Mouse (Mus musculus) frontal cortex, postnatal 14 days (tissue): ENCODE results near the gene Ctnnal1.
A peak's percentile ranks its signal among the peaks of the same experiment; 100 is the strongest.
"Not testable (repeated sequence)": the region's sequence is repeated elsewhere in the genome, so short reads cannot be mapped to it uniquely, and the experiment has no call there.

Experiments used
- DNase-seq, 2 experiments: peaks; one replicate each; pipeline ENCODE4 v3.0.0; 2022; ENCODE audit warnings: low spot score in 2 of 2

The Ctnnal1 gene

DNA sequence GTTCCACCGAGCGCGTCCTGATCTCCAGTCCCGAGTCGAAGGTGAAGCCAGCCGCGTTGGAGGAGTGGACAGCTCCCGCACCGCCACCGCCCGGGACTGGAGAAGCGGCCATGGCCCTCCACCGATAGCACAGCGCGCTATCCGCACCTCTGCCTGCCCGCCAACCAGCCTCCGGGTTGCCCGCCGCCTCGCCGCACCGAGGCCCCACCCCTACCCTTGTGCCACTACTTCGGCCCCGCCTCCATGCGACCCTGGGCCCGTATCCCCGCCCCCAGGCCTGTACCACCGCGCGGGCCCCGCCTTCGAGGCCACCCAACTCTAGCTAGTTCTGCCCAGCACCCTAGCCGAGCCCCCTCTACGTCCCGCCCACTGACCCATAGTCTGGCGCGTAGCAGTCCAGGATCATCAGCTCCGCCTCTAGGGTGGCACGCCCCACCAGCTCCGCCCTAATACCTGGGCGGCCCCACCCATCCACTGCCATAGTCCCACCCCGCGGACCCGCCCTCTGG is at the start of gene Ctnnal1:
TSS of gene Ctnnal1 (minus strand) at position 186 of the 509 bp plus-strand sequence.
- peak; percentile 68 to 81 for DNase-seq

DNA sequence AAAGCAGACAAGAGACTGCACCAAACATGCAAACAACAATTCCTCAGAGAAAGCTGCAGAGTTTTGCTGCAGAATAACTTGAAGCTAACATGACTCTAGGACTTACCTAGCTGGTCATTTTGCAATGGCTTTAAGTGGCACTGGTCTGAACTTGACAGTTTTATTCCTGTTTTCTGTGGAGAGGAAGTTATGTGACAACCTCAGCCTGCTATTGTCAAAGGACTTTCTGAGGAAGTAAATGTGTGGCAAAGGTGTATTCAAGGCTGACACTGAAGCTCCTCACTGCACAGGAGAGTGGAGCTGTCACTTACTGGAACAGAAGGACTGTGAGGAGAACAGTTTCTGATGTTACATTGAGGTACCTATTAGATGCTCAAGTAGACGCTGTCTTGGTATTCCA is 49.8 kb upstream of the Ctnnal1 start:
- no peak for DNase-seq

DNA sequence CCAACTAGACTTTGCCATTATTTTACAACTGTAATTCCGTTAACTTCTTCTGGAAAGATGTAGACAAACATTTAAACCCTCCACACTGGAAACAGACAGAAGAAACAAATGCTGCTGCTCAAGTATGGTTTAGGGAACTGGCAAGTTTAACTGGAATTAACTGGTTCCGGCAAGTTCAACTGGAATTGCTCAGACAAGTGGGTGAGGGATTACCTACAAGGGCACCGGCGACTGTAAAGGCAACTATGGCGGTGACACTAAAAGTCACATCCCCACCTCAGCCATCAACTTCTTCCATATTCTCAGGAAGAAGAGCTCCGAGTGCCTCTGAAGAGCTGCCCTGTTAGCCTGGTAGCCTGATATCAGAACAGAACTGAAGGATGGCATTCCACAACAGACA is 49.4 kb upstream of the Ctnnal1 start:
- no peak for DNase-seq

DNA sequence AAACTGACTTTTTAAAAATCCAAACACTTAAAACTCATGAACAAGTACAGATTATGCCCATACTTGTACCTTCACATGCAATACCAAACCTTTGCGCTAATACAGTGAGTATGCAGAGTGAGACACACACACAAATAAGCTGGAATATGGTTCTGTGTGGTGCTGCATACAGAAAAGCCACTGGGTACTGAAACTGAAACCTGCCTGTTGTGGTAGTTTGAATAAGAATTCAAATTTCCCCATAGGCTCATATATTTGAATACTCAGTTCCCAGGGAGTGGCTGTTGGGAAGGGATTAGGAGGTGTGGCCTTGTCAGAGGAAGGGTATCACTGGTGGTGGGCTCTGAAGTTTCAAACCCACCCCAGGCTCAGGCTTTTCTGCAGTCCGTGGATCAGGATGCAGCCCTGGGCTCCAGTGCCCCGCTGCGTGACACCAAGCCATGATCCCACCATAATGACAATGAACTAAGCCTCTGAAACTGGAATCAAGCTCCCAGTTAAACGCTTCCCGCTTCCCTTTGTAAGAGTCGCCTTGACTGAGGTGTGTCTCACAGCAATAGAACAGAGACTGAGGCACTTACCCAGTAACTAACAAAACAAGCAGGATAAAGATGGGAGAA is 47.5 kb upstream of the Ctnnal1 start:
- no peak for DNase-seq

DNA sequence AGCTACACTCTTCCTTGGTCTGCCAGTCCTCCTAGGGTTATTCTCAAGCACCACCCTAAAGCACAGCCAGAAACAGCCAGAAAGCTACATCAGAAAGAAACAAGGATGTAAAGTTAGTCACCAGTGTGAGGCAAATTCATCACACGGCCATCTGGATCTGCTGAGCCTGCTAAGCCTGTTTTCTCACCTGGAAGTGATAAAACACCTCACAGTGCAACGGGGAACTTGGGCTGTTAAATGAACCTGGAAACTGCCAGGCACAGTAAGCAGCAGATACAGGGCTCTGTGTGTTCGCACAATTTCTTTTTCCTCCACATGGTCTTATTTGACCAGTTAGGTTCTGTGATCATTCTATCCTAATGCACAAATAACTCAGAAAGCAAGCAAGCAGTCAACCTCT is 44.6 kb upstream of the Ctnnal1 start:
- no peak for DNase-seq

DNA sequence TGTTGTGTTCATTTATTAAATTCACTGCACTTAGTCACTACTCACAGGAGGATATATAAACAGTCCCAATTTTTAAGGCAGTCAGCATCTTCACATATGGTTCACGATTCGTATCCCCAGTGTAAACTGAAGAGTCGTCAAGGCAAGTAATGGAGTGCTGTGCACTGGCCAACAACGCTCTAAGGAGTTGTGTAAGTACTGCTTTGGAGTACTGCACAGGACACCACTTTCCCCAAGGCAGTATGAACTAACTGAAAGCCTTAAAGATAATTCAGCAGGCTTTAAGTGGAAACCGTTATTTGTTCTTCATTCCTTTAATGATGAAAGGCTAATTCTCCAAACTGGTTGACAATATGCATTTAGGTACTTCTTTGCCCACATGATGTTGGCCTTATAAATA is 42.7 kb upstream of the Ctnnal1 start:
- DNase-seq, result no peak

DNA sequence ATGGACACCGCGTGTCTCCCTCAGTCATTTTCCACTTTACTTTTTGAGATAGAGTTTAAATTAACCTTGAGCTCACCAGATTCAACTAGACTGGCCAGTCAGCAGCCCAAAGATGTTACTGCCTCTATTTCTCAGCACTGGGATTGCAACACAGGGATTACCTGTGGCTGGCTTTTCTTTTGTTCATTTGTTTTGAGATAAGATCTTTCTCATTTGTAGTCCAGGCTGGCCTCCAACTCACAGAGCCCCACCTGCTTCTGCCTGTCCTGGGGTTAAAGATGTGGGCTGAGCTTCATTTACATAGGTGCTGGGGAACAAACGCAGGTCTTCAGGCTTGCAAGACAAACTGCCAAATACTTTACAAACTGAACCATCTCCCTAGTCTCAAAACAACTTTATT is 41.9 kb upstream of the Ctnnal1 start:
- no peak for DNase-seq

DNA sequence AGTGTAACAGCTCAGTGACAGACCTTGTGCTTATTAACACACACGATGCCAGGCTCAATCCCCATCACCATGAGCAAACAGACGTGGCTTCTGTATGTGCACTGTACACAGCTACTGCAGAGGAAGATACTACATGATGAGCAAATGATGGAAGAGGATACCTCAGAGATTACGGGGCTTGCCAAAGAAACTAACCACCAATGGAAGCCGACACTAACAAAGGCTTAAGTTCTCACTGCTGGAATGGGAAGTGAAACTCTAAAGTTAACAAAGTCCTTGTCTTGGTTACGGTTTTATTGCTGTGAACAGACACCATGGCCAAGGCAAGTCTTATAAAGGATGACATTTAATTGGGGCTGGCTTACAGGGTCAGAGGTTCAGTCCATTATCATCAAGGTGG is 40.5 kb upstream of the Ctnnal1 start:
- DNase-seq, result no peak

DNA sequence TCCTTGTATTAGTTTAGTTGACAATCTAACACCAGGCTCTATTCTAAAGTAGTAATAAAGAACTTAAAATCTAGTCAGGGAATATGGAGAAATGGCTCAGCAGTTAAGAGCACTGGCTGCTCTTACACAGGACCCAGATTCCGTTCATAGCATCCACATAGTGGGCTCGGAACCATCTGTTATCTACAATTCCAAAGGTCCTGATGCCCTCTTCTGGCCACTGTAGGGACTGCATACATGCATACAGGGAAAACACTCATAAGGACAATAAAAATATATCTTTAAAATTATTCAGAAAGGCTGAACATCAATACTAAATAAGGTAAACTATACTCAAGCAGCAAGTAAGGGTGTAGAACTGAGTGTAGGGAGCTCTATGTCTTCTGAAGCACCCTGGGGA is 36.7 kb upstream of the Ctnnal1 start:
- DNase-seq, result no peak

DNA sequence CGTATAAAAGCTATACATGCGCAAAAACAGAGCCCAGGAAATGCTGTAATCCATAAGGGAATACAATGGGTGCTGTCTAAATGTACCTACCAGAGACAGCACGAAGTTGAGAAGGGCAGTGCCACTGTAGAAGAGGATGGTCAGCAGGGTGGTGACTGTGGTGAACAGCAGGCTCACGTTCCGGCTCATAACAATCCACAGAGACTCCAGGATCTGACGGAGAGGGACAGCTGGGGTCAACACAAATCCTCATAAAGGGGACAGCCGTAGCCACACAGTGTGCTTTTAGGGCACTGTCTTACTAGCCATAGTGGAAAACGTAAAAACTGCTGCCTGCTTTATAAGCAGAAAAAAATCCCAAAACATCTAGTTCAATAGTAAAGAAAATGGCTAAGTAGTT is 34.2 kb upstream of the Ctnnal1 start:
- DNase-seq, result no peak

DNA sequence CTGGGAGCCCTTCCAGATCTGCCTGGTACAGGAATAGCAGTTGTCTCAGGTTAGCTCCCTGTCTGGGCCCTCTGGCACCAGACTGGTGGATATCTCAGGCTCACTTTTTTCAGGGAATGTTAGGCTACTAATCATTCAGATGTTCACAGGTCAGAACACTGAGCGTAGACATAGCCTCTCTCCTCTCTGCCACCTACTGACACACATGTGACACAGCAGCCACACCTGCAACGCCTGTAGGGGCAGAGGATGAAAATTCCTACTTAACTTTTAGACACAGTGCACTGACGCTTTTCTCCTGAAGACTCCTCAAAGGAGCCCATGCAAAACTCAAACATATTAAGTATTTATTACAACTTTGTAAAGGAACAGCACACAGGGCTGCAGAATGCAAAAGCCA is 32.5 kb upstream of the Ctnnal1 start:
- no peak for DNase-seq

DNA sequence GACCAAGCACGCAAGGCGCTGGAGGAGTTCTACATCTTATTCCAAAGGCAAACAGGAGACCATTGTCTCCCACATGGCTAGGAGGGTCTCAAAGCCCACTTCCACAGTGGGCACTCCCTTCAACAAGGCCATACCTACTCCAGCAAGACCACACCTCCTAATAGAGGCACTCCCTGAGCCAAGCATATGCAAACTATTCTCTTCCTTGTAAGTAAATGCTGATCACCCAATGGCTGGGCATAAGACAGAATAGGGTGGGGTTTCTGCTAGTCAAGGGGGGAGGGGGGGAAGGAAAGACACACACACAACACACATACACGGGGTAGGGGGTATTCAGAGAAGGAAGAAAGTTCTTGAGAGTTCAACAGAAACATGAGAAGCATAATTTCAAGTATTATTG is 29.2 kb upstream of the Ctnnal1 start:
- DNase-seq, result no peak

DNA sequence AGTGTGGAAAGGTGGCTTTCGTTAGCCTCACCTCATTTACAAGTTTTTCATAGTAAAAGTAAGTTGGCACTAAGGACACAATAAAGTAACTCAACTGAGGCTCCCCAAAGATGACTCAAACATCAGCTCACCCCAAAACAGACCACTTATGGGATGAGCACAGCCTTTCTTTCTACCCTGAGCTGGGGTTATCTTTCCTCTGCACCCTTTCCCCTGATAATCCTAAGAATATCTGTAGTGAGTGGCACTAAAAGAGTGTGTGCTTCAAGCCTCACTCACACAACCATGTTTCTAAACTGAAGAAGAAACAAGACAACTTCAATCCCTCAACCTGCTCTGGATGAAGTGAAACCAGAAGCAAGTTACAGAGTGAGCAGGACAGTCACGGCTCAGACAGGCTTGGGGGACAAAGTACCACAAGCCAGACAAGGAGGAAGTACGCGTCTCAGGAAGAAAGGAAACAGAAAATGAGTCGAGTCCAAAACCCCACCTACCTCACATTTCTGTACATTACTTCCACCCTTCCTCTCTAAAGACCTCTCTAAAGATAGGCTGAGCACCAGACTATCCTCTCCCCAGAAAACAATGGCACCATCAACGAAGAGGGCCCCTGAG is 27.6 kb upstream of the Ctnnal1 start:
- no peak for DNase-seq

DNA sequence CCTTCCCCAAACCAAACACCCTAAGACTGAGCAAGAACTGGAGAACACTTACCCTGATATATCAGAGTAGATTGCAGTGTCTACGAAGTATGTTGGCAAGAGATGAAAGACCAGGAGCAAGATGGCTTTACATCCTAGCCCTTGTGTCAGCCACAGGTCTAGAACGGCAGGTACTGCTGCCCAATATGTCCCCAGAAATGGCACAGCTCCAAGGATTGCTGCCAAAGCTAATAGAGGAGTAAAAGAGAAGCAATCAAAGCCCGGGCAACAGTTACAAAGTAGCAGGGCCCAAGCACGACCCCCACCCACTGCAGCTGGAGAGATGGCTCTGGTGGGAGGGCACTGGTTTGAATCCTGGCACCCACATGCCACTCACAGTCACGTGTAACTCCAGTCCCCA is 23.5 kb upstream of the Ctnnal1 start:
- no peak for DNase-seq

DNA sequence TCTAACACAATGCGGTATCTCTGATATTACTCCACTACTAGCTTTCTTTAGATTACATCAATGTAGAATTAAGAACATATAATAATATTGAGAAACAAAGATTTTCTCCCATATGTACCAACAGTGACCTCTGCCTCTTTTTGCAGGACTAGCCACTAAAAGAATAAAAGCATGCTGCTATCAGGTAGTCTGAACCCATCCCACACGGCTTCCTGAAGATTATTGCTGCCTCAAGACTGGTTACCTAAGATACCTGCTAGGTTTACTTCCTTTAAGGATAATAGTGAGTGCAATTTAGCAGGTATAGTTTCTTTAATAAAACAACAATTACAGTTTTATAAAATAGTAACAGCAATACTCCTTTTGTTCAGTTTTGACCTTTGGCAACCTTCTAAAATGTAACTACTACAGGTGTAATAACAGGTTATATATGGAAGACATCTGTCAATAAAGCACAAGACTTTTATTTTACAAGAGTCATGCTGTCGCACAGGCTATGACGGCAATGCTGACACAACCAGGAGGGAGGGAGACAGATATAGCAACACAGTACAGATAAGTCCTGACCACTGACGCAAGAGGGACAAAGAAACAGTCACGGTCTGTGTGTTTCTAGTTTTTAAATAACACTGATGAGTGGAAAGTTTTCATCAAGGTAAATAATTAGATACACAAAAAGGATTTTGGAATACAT is 21.4 kb upstream of the Ctnnal1 start:
- no peak for DNase-seq

DNA sequence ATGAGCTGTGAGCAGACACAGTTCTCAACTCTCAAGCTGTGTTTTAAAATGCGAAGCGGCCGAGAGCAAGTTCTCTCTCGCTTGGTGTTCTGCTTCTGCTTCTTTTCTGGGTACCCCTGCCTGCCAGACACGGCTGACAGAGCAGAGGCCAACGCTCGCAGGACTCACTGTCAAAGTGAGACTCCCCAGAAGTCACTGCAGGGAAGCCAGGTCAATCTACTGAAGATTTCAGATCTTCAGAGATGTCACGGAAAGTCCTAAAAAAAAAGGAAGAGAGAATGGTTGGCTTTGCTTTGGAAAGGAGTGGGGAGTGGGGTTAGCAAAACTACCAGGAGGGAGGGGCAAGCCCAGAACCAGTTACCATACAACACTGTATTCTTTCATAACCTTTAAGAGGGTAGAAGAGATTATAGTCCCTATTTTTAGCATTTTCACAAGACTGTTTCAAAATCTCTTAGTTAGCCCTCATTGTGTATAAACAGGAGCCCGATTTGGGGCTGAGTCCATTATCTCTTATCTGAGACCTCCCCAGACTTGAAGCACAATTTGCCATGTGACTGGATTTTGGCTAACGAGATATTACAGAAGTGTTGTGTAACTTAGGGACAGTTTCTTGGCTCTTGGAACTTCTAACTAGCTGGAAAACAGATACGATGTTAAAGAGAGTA is 15.2 kb upstream of the Ctnnal1 start:
- DNase-seq, result no peak

DNA sequence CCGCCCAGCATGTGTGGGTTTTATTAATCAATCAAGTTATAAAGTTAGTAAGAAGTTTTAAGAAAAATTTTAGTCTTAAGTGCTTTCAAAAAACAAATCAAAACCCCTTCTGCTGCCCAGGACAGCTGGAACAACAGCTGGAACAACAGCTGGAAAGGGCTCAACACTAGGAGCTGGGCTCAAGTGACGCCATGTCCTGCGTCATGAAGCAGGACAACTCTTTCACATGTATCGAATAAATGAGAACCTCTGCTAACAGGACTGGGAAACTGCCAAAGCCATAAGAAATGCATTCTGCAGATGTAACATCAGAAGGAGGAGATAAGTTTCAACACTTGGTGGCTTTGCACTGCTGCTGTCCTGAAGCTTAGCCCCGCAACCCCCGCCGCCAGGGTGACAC is 14.0 kb upstream of the Ctnnal1 start:
- DNase-seq, result no peak

DNA sequence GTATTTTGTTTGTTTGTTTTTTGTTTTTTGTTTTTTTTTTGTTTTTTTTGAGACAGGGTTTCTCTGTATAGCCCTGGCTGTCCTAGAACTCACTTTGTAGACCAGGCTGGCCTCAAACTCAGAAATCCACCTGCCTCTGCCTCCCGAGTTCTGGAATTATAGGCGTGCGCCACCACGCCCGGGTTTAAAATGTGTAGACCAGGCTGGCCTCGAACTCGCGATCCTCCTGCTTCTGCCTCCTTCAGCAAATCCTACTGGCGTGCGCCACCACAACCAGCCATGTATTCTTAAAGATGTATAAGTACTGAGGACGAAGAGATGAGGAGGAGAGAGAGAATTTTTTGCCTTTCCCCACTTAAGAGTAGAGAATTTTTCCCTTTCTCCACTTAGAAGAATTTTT is 5.6 kb upstream of the Ctnnal1 start:
- DNase-seq, result not testable (repeated sequence)

DNA sequence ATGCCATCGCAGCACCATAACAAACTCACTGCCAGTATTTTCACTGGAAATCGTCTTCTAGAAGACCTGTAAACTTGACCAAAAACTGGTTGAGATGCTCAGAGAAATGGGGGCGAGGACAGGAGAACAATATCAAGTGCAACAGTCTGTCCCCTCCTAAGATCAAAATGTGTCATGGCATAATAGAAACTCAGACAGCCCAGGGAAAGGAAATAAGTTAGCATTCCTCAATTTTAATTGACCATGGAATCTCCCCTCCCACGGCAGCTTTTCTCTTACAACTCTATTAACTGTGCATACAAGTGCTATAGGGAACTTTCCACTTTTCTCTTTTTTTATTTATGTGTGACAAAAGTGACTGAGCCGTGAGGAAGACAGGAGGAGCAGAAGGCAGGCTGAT is 2.8 kb upstream of the Ctnnal1 start:
- DNase-seq, result no peak

DNA sequence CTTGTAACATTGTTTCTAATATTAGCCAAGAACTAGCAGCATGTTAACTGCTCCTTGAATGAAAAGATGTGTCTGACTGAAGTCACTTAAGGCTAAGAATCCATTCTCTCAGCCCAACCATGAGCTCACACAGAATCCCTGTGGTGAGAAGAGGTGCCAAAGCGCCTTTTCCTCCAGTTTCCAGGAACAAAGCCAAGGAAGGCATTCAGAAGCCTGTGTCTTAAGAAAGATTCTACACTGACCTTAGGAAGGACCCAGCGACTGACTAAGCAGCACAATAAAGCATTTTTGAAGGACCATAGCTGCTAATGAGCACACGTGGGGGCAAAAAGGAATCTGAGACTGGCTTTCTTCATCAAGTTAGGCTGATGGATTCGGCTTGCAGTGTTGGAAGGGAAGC is 983 bp upstream of the Ctnnal1 start:
- no peak for DNase-seq

DNA sequence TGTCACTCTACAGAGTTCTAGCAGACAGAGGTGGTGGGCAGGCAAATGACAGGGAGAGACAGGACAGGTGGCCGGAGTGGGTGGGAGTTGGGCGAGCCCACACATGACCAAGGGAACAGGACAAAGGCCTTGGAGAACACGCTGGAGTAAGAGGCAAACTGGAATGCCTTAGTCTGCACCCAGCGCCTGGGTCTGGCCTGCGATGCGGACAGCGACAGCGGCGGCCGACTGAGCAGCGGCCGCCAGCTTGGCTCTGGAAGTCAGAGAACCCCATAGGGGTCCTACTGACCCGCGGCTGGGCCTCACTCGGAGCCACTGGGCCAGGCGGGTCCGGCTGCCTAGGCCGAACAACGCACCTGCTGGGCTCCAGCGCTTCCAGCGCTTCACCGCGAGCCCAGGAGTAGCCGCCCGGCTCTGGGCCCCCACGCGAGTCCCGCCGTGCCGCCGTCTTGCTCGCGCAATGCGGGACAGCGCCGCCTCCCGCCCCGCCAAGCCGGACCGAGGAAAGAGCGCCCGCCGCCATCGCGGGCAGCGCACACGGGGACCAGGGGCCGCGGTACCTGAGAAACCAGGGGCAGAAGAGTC is 479 bp downstream of the Ctnnal1 start:
- DNase-seq, result peak in 1 of 2 experiments; percentile 38

DNA sequence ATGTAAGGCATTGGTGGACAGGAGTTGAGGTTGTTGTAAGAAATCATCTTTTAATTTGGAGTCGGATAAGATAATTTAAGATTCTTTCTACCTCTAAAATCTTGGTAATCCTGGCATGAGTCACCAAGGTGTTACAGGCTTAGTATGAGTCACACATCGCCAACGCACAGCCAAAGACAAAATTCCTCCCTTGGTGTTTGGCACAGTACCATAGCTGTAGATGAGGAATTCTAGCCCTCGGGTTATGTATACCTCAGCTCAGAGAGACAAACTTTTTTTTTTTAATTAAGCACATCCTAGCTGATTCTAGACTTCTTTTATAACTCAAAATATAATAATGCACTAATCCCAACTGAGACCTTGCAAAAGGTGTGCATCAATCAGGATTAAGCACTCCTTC is 972 bp downstream of the Ctnnal1 start:
- DNase-seq, result no peak
